Mouse (Mus musculus): Measurements from ENCODE around the gene Car8. TPM values are rescaled to one million over a fixed set of nuclear protein-coding genes. Genes with fewer than 3 reads are reported as not detected.

The Car8 gene
- polyA plus RNA-seq (2015; fragmentation: Nextera tagmentation; extraction: Ambion mirVana): 7.2 and 12.0 TPM in 2 replicates

DNA sequence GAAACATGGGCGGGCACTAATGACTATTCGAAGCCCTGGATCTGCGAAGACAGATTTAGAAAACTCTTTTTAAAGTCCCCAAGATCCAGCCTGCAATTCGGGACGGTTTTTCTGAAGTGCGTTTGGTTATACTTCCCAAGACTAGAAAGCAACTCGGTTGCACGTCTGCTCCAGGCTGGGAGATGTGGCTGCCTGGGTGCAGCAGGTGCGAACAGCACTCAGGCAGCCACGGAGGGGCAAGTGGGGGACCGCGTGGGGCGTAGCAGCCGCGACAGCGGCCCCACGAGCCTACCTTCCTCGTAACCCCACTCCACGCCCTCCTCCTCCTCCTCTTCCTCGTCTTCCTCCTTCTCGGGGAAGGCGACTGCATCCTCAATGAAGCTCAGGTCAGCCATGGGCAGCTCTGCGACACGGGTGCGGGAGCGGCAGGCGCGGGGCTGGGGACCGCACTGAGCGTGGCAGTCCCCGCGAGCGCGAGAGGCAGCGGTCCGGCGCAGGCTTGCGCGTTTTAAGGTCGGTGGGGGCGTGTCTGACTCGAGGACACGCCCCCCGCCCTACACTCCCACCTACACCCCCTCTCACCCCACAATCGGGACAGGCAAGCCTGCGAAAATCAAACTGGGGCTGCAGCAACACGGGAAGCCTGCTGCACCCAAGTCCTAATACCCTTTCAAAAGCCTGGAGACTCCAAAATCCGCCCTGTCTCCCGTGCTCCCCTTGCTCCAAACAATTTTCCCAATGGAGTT, at the start of gene Car8:
Car8 (minus strand) TSS at position 482 of the 746 bp plus-strand sequence.

Small RNA genes lying within 50 kb of the gene (microRNA-seq; reads per million reads assigned to microRNA genes)
- gene Gm25355 (ENCODE audit: borderline replicate concordance, insufficient number of aligned reads): not detected
